Mouse (Mus musculus) left cerebral cortex, postnatal 4 days (tissue): ENCODE measurements around the gene Samd14. TPM values are rescaled to one million over a fixed set of nuclear protein-coding genes. Genes with fewer than 3 reads are reported as not detected.

Source experiments
- DNase-seq: peaks from one replicate; pipeline ENCODE4 v3.0.0-alpha.2; 2022
- intact Hi-C: fragments of 180-260 bp; cut with DNase I; formaldehyde crosslinking; loops from one replicate; pipeline ENCODE4 v1.15.1; 2025
- total RNA-seq, 2 experiments: library from RNA; stranded (reverse); gene quantifications; 2 replicates each; pipeline ENCODE4 v1.2.3; 2021

Samd14 gene
- total RNA-seq, 2 experiments from 2014 or later, result 173 to 176 TPM

DNA sequence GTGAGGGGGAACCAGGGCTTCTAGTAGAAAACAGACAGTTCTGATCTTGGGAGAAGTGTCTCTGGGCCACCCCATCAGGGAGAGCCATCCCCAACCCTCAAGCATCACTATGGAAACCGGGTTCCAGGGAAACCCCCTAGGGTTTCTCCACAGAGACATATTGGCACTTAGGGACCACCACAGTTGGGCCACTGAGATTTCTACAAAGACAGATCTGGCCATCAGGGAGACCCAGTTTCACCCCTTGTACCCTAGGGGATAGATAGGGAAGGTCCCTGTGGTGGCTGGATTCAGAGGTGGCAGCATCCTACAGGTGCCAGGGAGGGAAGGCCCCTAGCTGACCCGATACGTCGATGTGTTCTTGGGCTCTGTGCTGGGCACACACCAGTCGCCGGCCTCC, 17.2 kb downstream of the Samd14 start:
- no peak for DNase-seq

DNA sequence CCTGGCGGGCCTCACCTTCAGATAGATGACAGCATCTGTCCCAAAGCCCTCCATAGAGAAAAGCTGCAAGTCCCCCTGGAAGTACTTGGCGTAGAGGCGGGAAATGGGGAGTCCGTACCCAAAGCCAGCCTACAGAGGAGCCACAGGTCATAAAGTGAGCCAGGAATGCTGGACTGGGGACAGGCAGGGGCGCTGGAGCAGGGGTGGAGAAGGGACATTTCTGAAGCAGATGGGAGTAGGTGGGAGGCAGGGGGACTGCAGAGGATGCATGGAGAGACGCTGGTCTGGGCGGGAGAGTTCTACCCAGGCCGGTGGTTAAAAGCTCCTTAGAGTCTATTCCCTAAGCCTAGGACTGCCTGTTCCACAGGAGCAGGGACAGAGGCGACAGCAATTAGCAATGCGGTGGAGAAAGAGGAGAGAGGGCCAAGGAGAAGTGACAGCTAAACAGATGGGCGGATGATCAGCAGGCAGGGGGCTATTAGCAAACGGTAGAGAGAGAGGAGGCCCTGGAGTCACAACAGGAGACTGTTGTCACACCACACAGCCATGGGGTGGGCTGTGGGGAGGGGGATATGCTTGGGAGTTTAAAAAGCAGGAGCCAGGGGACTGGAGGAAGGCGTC, 18.3 kb downstream of the Samd14 start:
- intact Hi-C loops, result no loop called here

More for the DNA sequence above, 17.2 kb downstream of the Samd14 start:
- intact Hi-C loops, result no loop called here

DNA sequence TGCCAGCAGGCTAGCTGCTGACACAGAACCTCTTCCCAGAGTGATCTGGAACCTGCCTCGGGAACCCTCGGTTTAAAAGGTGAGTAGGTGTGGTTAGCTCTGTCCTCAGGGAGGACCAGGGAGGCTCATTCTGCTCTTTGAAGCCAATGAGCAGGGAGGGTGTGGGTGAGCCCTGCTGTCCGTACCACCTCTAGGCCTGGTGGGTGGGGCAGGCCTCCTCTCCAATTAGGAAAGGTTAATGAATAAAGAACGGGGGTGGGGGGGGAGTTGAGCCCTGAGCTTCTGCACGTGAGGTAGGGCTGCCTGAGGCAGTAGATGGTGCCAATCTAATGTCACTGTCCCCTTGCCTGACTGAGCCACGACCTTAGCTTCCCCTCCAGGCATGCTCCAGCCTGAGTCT, 23.3 kb downstream of the Samd14 start:
- intact Hi-C loops, result no loop called here
- no peak for DNase-seq

More for the DNA sequence above, 18.3 kb downstream of the Samd14 start:
- no peak for DNase-seq

GRCm38 (mm10) chr11:95033617-95034016, 23.9 kb downstream of the Samd14 start:
- DNase-seq, result no peak
- intact Hi-C loops, result no loop called here

- no peak for DNase-seq
- intact Hi-C loops, result no loop called here
Observed at GRCm38 (mm10) chr11:95034902-95035301, 25.2 kb downstream of the Samd14 start.

- intact Hi-C loops, result no loop called here
Observed at GRCm38 (mm10) chr11:95036521-95036920, 26.8 kb downstream of the Samd14 start.

DNA sequence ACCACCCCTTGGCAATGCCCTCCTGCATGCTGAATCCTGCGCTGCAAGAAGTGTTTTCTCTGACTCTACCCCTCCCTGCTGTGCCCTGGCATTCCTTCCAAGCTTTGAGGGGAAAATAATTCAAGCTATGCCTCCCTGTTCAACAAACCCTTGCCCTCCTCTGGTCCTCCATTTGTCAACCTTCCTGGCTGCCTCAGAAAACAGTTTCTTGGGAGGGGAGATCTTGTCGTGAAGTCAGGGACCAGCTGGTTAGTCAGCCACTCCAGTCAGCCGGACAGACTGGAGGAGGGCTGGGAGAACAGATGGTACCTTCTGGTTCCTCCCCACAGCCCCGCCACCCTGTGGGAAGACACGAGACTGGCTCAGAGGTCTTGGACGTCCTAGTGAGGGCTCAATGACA, 27.6 kb downstream of the Samd14 start:
- DNase-seq, result peak; percentile 76
- intact Hi-C loops, result no loop called here

More at GRCm38 (mm10) chr11:95036521-95036920, 26.8 kb downstream of the Samd14 start:
- DNase-seq, result no peak

GRCm38 (mm10) chr11:95038156-95038817, 28.6 kb downstream of the Samd14 start:
- intact Hi-C loops, result no loop called here
- no peak for DNase-seq

DNA sequence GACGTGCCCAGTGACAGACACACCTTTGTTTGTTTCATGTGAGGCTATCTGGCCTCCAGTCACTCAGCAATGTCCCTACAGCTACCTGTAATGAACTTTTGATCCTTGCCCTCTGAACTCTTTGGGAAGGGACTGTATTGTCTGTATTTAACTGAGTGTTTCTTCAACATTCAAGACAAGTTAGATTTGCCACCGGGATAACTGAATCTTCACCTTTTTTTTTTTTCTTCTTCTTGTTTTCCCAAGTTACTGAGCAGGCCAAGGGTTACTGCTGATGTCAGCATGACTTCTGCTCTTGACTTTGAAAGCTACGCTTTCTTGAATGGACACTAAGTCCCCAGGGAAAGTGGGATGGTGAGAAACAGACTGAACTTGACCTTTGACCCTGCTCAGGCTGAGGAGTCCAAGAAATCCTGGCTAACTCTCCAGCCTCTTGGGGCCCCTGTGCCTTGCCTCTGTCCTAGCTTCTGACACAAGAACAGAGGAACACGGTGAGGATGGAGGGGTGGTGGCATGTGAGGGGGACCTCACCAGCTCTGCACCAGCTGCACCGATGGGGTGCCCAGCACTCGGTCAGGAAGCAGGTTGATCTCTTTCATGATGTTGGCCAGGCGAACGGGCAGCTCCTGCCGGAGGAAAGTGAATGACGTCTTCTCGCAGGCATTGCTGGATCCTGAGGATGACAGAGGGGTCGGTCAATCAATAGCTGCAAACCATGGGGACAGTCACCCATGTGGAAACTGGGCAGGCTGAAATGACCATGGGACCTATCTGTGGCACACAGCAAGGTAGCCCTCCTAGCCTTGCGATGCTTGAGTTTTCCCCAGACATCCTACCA, 29.4 kb downstream of the Samd14 start:
- intact Hi-C loops, result no loop called here
- DNase-seq, result no peak

DNA sequence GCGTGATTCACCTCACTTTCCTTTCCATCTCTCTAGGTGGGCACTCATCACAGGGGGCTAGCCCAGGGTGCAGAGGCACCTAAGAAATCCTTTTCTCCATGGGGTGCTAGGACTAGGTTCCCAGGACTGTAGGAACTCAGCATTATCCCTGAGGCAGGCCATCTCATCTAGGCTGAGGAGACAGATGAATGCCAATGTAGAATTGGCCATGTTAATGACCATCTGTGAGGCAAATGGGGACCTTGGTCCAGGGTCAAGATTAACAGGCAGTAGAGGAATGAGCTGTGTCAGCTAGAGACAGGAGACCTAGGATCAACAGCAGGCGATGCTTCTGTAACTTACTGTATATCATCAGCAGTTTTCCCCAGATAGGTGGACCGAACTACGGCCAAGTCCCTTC, 30.1 kb downstream of the Samd14 start:
- intact Hi-C loops, result loop anchor here (10.0 kb wide), 1 partner anchor 215 kb away; no protein-coding TSS in a partner anchor
- DNase-seq, result no peak

DNA sequence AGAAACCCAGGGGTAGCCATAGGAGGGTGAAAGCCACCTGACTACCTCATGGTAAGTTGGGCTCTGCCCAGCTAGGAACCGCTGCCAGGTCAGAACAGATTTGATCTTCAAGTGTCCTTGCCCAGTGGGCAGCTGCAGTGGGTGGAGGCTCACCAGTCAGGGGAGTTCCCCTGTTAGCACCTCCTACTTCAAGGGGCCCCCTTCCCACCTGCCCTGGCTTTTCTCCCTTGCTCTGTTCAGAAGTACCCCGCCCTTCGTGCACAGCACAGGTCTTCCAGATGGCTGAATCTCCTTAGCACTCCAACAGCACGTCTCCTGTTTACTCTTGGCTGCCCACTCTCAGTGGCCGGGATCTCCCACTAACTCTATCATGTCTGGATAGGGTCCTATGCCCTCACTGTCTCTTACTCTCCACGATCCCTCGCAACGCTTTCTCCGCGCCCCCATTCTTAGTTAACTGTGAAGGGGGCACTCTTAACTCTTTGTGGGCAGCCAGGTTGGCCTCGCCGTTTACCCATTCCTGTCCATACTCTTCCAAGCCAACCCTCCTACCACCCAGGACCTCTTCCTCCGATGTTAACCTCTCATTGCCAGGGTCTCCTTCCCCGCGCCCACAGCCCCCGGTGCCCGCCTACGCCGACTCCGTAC, 30.9 kb downstream of the Samd14 start:
- intact Hi-C loops, result loop anchor here (10.0 kb wide), 1 partner anchor 214 kb away; no protein-coding TSS in a partner anchor
- peak; percentile 77 for DNase-seq

DNA sequence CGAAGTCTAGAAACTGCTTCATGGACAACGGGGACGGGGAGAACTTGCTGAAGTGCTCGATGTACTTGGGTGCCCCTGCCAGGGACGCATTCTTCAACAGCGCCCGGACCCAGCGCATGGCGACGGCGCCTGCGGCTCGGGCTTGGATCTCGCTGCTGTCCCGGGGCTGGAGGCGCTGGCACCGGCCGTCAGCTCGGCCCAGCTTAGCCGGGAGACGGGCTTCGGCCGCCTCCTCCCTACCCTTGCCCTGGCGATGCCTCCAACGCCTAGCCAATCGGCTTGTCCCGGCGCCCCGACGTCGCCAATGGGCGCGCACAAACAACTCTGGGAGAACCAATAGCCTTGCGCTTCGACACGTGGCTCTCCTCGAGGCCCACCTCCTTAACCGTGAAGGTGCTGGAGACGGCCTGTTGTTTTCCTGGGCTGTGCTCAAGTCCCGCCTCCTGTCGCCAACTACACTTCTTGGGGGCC, 31.5 kb downstream of the Samd14 start, which contains the start of gene Pdk2:
Gene Pdk2 (minus strand): TSS at position 216 of the 471 bp plus-strand sequence.
- intact Hi-C loops, result loop anchor here (10.0 kb wide), 1 partner anchor 214 kb away; no protein-coding TSS in a partner anchor
- DNase-seq, result peak; percentile 96

- intact Hi-C loops, result loop anchor here (10.0 kb wide), 1 partner anchor 213 kb away; no protein-coding TSS in a partner anchor
Observed at GRCm38 (mm10) chr11:95042096-95042495, 32.4 kb downstream of the Samd14 start.

GRCm38 (mm10) chr11:95043060-95043459, 33.4 kb downstream of the Samd14 start:
- intact Hi-C loops, result loop anchor here (10.0 kb wide), 1 partner anchor 212 kb away; no protein-coding TSS in a partner anchor
- no peak for DNase-seq

More at GRCm38 (mm10) chr11:95042096-95042495, 32.4 kb downstream of the Samd14 start:
- peak; percentile 81 for DNase-seq

GRCm38 (mm10) chr11:95043608-95044007, 33.9 kb downstream of the Samd14 start:
- intact Hi-C loops, result loop anchor here (10.0 kb wide), 1 partner anchor 211 kb away; no protein-coding TSS in a partner anchor

GRCm38 (mm10) chr11:95044185-95044870, 34.6 kb downstream of the Samd14 start:
- intact Hi-C loops, result loop anchor here (10.0 kb wide), 1 partner anchor 210 kb away; no protein-coding TSS in a partner anchor
- no peak for DNase-seq

More at GRCm38 (mm10) chr11:95043608-95044007, 33.9 kb downstream of the Samd14 start:
- DNase-seq, result no peak

DNA sequence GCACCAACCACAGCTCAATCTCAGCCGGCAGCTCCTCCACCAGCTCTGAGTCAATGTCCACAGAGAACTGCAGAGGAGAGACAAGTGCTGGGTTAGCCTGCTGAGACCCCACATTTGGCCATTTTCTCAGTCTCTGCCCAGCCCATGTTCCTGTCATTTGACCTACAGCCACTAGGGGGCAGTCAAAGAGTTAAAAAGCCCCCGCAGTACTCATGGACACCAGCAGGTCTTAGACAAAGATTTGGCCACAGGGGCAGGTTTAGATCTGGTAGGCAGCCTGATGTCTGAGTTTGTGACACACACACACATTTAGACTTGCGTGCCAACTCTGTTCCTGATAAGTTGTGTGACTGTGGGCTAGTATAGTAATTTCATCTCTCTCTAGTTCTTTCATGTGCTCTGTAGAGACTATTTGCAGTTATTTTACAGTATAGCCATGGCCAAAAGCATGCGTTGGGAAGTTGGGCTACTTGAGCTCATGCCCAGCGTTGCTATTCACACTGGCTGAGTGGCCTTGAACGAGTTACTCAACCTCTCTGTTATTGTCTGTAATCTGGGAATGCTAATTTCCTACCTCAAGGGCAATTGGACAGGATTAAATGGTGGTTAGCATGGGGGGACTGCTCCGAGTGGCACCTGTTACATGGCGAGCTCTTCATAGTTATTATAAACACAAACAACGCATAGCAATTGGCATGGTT, 37.5 kb downstream of the Samd14 start:
- peak; percentile 62 for DNase-seq
- intact Hi-C loops, result loop anchor here (5.0 to 10.0 kb wide), 2 partner anchors 60 to 208 kb away; no protein-coding TSS in a partner anchor

GRCm38 (mm10) chr11:95053062-95053461, 43.4 kb downstream of the Samd14 start:
- intact Hi-C loops, result no loop called here
- peak; percentile 62 for DNase-seq
